Mouse (Mus musculus): ENCODE measurements at regions not wholly inside any gene's neighbourhood (a gene's known extent, or its start where the extent isn't known, plus 50 kb on each side); places are given as distances from the start of the nearest gene placed in this dataset.

- DNase-seq (ENCODE audit: low read depth, low spot score) = no peak
Measured at GRCm38 (mm10) chr10:17261825-17262205, 461.2 kb upstream of the Cited2 start.

- DNase-seq (ENCODE audit: low read depth, low spot score) = no peak
Measured at GRCm38 (mm10) chr10:17272646-17273045, 450.4 kb upstream of the Cited2 start.

- no peak for DNase-seq (ENCODE audit: low read depth, low spot score)
Measured at GRCm38 (mm10) chr10:17273855-17274254, 449.2 kb upstream of the Cited2 start.

GRCm38 (mm10) chr10:17275214-17275613, 447.8 kb upstream of the Cited2 start:
- no peak for DNase-seq (ENCODE audit: low read depth, low spot score)

- DNase-seq (ENCODE audit: low read depth, low spot score) = no peak
Measured at GRCm38 (mm10) chr10:17277911-17278310, 445.1 kb upstream of the Cited2 start.

- DNase-seq (ENCODE audit: low read depth, low spot score) = no peak
Measured at GRCm38 (mm10) chr10:17284858-17285257, 438.2 kb upstream of the Cited2 start.

- no peak for DNase-seq (ENCODE audit: low read depth, low spot score)
Measured at GRCm38 (mm10) chr10:17287141-17287540, 435.9 kb upstream of the Cited2 start.

- no peak for DNase-seq (ENCODE audit: low read depth, low spot score)
Measured at GRCm38 (mm10) chr10:17288231-17288630, 434.8 kb upstream of the Cited2 start.

- no peak for DNase-seq (ENCODE audit: low read depth, low spot score)
Measured at GRCm38 (mm10) chr10:17292331-17292730, 430.7 kb upstream of the Cited2 start.

GRCm38 (mm10) chr10:17294440-17294839, 428.6 kb upstream of the Cited2 start:
- DNase-seq (ENCODE audit: low read depth, low spot score) = no peak

- DNase-seq (ENCODE audit: low read depth, low spot score) = no peak
Measured at GRCm38 (mm10) chr10:17295157-17295556, 427.9 kb upstream of the Cited2 start.

- DNase-seq (ENCODE audit: low read depth, low spot score) = no peak
Measured at GRCm38 (mm10) chr10:17299600-17299999, 423.4 kb upstream of the Cited2 start.

- no peak for DNase-seq (ENCODE audit: low read depth, low spot score)
Measured at GRCm38 (mm10) chr10:17326724-17327123, 396.3 kb upstream of the Cited2 start.

- DNase-seq (ENCODE audit: low read depth, low spot score) = no peak
Measured at GRCm38 (mm10) chr10:17330904-17331606, 392.0 kb upstream of the Cited2 start.

- DNase-seq (ENCODE audit: low read depth, low spot score) = no peak
Measured at GRCm38 (mm10) chr10:17331607-17332008, 391.4 kb upstream of the Cited2 start.

GRCm38 (mm10) chr10:17332025-17332767, 390.8 kb upstream of the Cited2 start:
- DNase-seq (ENCODE audit: low read depth, low spot score) = no peak

- no peak for DNase-seq (ENCODE audit: low read depth, low spot score)
Measured at GRCm38 (mm10) chr10:17332986-17333385, 390.0 kb upstream of the Cited2 start.

GRCm38 (mm10) chr10:17333676-17334075, 389.3 kb upstream of the Cited2 start:
- no peak for DNase-seq (ENCODE audit: low read depth, low spot score)

GRCm38 (mm10) chr10:17337217-17337616, 385.8 kb upstream of the Cited2 start:
- no peak for DNase-seq (ENCODE audit: low read depth, low spot score)

GRCm38 (mm10) chr10:17343829-17344228, 379.2 kb upstream of the Cited2 start:
- no peak for DNase-seq (ENCODE audit: low read depth, low spot score)

GRCm38 (mm10) chr10:17352202-17352994, 370.6 kb upstream of the Cited2 start:
- no peak for DNase-seq (ENCODE audit: low read depth, low spot score)

- no peak for DNase-seq (ENCODE audit: low read depth, low spot score)
Measured at GRCm38 (mm10) chr10:17355476-17355875, 367.5 kb upstream of the Cited2 start.

Measured in embryo, embryonic 11.5 days (tissue).